Mouse (Mus musculus) brain, embryonic 14.5 days (tissue): Measurements from ENCODE around the gene Ano10.

Experiments used
- CTCF ChIP-seq: fragments of 200-500 bp; IDR thresholded peaks from 2 replicates; pipeline ENCODE4 v1.5.1; 2012; ENCODE audit warnings: inconsistent platforms, mild to moderate bottlenecking, moderate library complexity, borderline replicate concordance; ENCODE audit not compliant: insufficient read depth, insufficient read length; ENCODE audit errors: extremely low read depth
- POLR2A ChIP-seq: fragments of 200-500 bp; IDR thresholded peaks from 2 replicates; pipeline ENCODE4 v1.6.1; 2012; ENCODE audit warnings: mild to moderate bottlenecking, inconsistent platforms, borderline replicate concordance; ENCODE audit not compliant: poor library complexity, insufficient read depth, insufficient read length, severe bottlenecking; ENCODE audit errors: extremely low read depth

- TF ChIP-seq CTCF, result no peak
- TF ChIP-seq POLR2A, result no peak
Measured at GRCm38 (mm10) chr9:122234741-122235140, 59.5 kb downstream of the Ano10 start.
